In the genomic region with DNA sequence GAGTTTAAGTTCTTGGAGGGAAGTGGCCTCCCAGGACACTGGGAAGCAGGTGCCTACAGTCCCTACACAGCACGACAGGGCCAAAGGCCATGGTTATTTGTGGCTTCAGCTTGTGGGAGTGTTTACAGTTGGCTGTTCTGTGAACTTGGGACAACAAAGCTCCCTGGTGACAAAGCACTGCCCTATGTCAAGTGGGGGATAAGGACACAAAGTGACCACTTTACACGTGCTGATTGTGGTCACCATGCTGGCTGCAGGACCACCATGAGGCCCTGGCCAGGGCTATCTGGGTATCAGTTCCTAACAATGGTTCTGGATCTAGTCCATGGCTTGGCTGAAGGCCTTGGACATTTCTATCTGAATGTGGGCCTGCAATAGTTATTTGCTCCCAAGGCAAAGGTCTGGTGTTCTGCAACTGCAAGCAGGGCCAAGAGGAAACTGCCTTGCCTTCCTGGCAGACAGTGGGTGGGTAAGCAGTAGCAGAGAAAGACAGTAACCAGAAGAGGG, we compare ENCODE assay signal across 11 mouse cellular contexts. TPM values are rescaled to one million over a fixed set of nuclear protein-coding genes. Genes with fewer than 3 reads are reported as not detected.
DNase-seq lines count a peak whose midpoint lies in the region; ATAC-seq and TF ChIP-seq lines count a peak whose summit lies in the region.
"Had no signal": no experiment of that assay in that cellular context is flagged by ENCODE, and none has a peak within 500 bp of the region (broad histone marks: within the 10 kb centered on the region; RNA-seq: fewer than 3 reads in every experiment).

No protein-coding gene starts in this region.

- WGBS in liver, embryonic 15.5 days (ENCODE audit: insufficient replicate concordance): 42% methylated on average over 2 of the region's 2 CpGs

- no peak overlapping the region for H3K4me3 ChIP-seq in testis, adult 2 months (ENCODE audit: control insufficient read depth, low read depth, low read length)
- no peak overlapping the region for H3K4me3 ChIP-seq in liver, embryonic 15.5 days (replicated peaks)
- H3K4me3 ChIP-seq: embryonic facial prominence, embryonic 13.5 days; neural tube, embryonic 12.5 days had no signal

- no peak for TF ChIP-seq POLR2A in testis, adult 2 months (IDR thresholded peaks at IDR 0.05; ENCODE audit: control insufficient read depth, low read depth, low read length)

- DNase-seq in adrenal gland, adult 2 months: peak; percentile 59
- no peak for DNase-seq in adrenal gland, postnatal 4 days (ENCODE audit: low spot score in 2 of 2)
- DNase-seq in testis, postnatal 10 days (ENCODE audit: low spot score): no peak
- no peak for DNase-seq in neural tube, embryonic 10.5 days (ENCODE audit: extremely low spot score, low spot score)
- DNase-seq in frontal cortex, postnatal 10 days (ENCODE audit: low spot score in 2 of 2): no peak

- no peak overlapping the region for H3K9ac ChIP-seq in liver, embryonic 15.5 days
- H3K9ac ChIP-seq: embryonic facial prominence, embryonic 13.5 days; neural tube, embryonic 12.5 days had no signal

- H3K4me2 ChIP-seq in liver, embryonic 15.5 days: no peak overlapping the region
- H3K4me2 ChIP-seq: embryonic facial prominence, embryonic 13.5 days; neural tube, embryonic 12.5 days had no signal

- no peaks in the 10 kb centered on the region for H3K9me3 ChIP-seq in liver, embryonic 15.5 days (replicated peaks)
- H3K9me3 ChIP-seq: embryonic facial prominence, embryonic 13.5 days; neural tube, embryonic 12.5 days had no signal

- no peaks in the 10 kb centered on the region for H3K27me3 ChIP-seq in testis, adult 2 months (ENCODE audit: control insufficient read depth, insufficient read depth, low read length)
- H3K27me3 ChIP-seq in liver, embryonic 15.5 days: peaks cover 7% of the 10 kb centered on the region
- H3K27me3 ChIP-seq: neural tube, embryonic 12.5 days; Patski had no signal

- ATAC-seq in liver, embryonic 15.5 days (ENCODE audit: insufficient read depth): peak; percentile 68
- no peak for ATAC-seq in megakaryocyte, adult 5-6 weeks (ENCODE audit: poor library complexity, severe bottlenecking)
- ATAC-seq: Patski had no signal

- no peaks in the 10 kb centered on the region for H3K36me3 ChIP-seq in testis, adult 2 months (ENCODE audit: control insufficient read depth, insufficient read depth, low read length)
- peaks cover 18% of the 10 kb centered on the region for H3K36me3 ChIP-seq in liver, embryonic 15.5 days (replicated peaks)

- TF ChIP-seq CTCF in testis, adult 2 months (IDR thresholded peaks at IDR 0.05; ENCODE audit: control insufficient read depth, insufficient read depth, insufficient replicate concordance, low read depth, low read length): no peak

- peaks cover 6% of the 10 kb centered on the region for H3K4me1 ChIP-seq in testis, adult 2 months (ENCODE audit: control insufficient read depth, insufficient read depth, low read length)
- H3K4me1 ChIP-seq in liver, embryonic 15.5 days (replicated peaks): peaks cover 32% of the 10 kb centered on the region

- H3K27ac ChIP-seq in testis, adult 2 months (ENCODE audit: control insufficient read depth, insufficient read depth, low read depth, low read length): 0 out of 2 replicates have a peak overlapping the region, but pooled peaks have one; percentile 15
- H3K27ac ChIP-seq in liver, embryonic 15.5 days (replicated peaks): peak overlapping the region; percentile 56
- H3K27ac ChIP-seq: embryonic facial prominence, embryonic 13.5 days; neural tube, embryonic 12.5 days had no signal

RNA-seq across cellular contexts. Expression of a gene that starts 8.5 kb away (rescaled TPM):
- not detected for total RNA-seq in adrenal gland, adult 2 months (2021)
- 0.04 TPM in 1 of 2 replicates, not detected in the other for polyA plus RNA-seq in adrenal gland, adult 2 months (2012; rRNA removed)
- total RNA-seq in adrenal gland, postnatal 4 days (2021): under 1 TPM in 1 of 2 experiments, not detected in 1; 0.14 TPM
- 0.06 TPM in 1 of 2 replicates, not detected in the other for polyA plus RNA-seq in testis, adult 2 months (2012; rRNA removed)
- polyA plus RNA-seq in liver, embryonic 15.5 days (2015; fragmentation: Nextera tagmentation; extraction: Ambion mirVana): 0.55 and 0.56 TPM in 2 replicates
- total RNA-seq in megakaryocyte, adult 5-6 weeks (2015): not detected in 2 replicates
- not detected in 2 replicates for total RNA-seq in megakaryocyte, adult 5-6 weeks (2017)
- polyA plus RNA-seq: neural tube, embryonic 12.5 days; Patski had no signal

RNA-seq across cellular contexts. Expression of a gene that starts 26.2 kb away (rescaled TPM):
- 10 to 100 TPM; 94.9 to 96.2 TPM for total RNA-seq in adrenal gland, adult 2 months (2021)
- polyA plus RNA-seq in adrenal gland, adult 2 months (2012; rRNA removed): 68.1 and 88.7 TPM in 2 replicates
- total RNA-seq in adrenal gland, postnatal 4 days (2021): 100 to 1,000 TPM; 112 to 123 TPM
- 31.4 and 33.7 TPM in 2 replicates for polyA plus RNA-seq in testis, adult 2 months (2012; rRNA removed)
- polyA plus RNA-seq in liver, embryonic 15.5 days (2015; fragmentation: Nextera tagmentation; extraction: Ambion mirVana): 44.1 and 53.5 TPM in 2 replicates
- 159 and 179 TPM in 2 replicates for total RNA-seq in megakaryocyte, adult 5-6 weeks (2015)
- 13.0 and 17.5 TPM in 2 replicates for total RNA-seq in megakaryocyte, adult 5-6 weeks (2017)

RNA-seq across cellular contexts. Expression of a gene that starts 43.0 kb away (rescaled TPM):
- total RNA-seq in adrenal gland, adult 2 months (2021): 10 to 100 TPM; 18.5 to 26.6 TPM
- 17.7 and 22.8 TPM in 2 replicates for polyA plus RNA-seq in adrenal gland, adult 2 months (2012; rRNA removed)
- total RNA-seq in adrenal gland, postnatal 4 days (2021): 10 to 100 TPM; 34.5 to 35.9 TPM
- 6.7 and 7.5 TPM in 2 replicates for polyA plus RNA-seq in testis, adult 2 months (2012; rRNA removed)
- 6.6 and 7.2 TPM in 2 replicates for polyA plus RNA-seq in liver, embryonic 15.5 days (2015; fragmentation: Nextera tagmentation; extraction: Ambion mirVana)
- 0.16 TPM in 1 of 2 replicates, not detected in the other for total RNA-seq in megakaryocyte, adult 5-6 weeks (2015)
- total RNA-seq in megakaryocyte, adult 5-6 weeks (2017): 0.77 and 2.1 TPM in 2 replicates

RNA-seq across cellular contexts. Expression of a gene that starts 49.3 kb away (rescaled TPM):
- 10 to 100 TPM; 15.9 to 17.8 TPM for total RNA-seq in adrenal gland, adult 2 months (2021)
- polyA plus RNA-seq in adrenal gland, adult 2 months (2012; rRNA removed): 17.5 and 21.7 TPM in 2 replicates
- 10 to 100 TPM; 12.2 to 13.8 TPM for total RNA-seq in adrenal gland, postnatal 4 days (2021)
- polyA plus RNA-seq in testis, adult 2 months (2012; rRNA removed): 3.3 and 3.6 TPM in 2 replicates
- 5.8 and 6.1 TPM in 2 replicates for polyA plus RNA-seq in liver, embryonic 15.5 days (2015; fragmentation: Nextera tagmentation; extraction: Ambion mirVana)
- 6.6 and 6.7 TPM in 2 replicates for total RNA-seq in megakaryocyte, adult 5-6 weeks (2015)
- 6.9 and 7.0 TPM in 2 replicates for total RNA-seq in megakaryocyte, adult 5-6 weeks (2017)

Comparison
In these comparisons a context has a peak if more than half of its experiments do, and no peak if none do; other contexts are left out.
1. RNA of a gene that starts 43.0 kb away (total RNA-seq): 34.5 to 35.9 TPM in adrenal gland, postnatal 4 days and 18.5 to 26.6 TPM in adrenal gland, adult 2 months; 0.16 to 2.1 TPM in megakaryocyte, adult 5-6 weeks; every median in the first group is over 4 times any median in the second.